Mouse (Mus musculus) left cerebral cortex, adult 18-20 months (tissue): ENCODE data around the gene 2610301B20Rik. TPM values are rescaled to one million over a fixed set of nuclear protein-coding genes. Genes with fewer than 3 reads are reported as not detected.

ENCODE experiments used
- microRNA-seq, 2 experiments: library from miRNA; unstranded; fragments of <30 nt; microRNA quantifications; one replicate each; pipeline ENCODE4 v1.2.0; 2021
- total RNA-seq, 2 experiments: library from RNA; stranded (reverse); gene quantifications; 2 replicates each; pipeline ENCODE4 v1.2.3; 2021

2610301B20Rik gene
- total RNA-seq, 2 experiments from 2014 or later, result 34.2 to 35.6 TPM

Small RNA genes within 50 kb of the gene (microRNA-seq; reads per million reads assigned to microRNA genes)
- gene Mir3471-1 (0 reads per million in 2 experiments), gene n-TSaga9 (9.2 to 20.9 reads per million in 2 experiments)
